Mouse (Mus musculus): ENCODE measurements around the gene Tap1.
"Not testable (repeated sequence)": the region's sequence is repeated elsewhere in the genome, so short reads cannot be mapped to it uniquely, and the experiment has no call there.

Gene Tap1

DNA sequence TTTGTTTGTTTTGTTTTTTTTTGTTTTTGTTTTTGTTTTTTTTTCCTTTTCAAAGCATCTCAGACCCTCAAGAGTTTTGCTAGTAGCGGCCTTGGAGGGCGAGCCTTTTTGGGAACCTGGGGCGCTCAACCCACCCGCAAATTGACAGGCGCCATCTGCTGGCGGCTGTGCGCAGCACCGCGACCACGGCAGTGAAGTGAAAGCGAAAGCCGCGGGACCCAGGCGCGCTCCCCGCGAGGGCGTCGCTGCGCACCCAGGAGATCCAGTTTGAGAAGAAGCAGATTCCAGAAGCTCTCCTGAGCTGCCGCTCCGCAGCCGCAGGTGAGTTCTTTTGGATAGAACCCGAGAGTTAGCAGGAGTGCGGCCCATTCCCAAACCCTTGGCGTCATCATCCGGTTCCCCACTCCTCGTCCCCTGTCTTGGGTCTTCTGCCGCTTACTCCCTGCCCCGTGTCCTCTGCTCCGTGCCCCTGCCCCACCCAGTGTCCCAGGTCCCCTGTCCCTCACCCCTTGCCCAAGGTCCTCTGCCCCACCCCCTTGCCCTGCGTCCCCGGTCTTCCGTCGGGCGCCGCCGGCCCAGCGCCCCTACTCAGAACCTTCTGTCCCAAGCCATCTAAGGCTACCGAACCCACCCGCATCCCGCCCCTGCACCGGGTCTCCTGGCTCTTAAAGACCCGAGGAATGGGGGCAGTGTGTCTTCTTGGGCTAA is 17.1 kb downstream of the Tap1 start:
- peak; percentile 89 for DNase-seq (ENCODE audit: low spot score)

DNA sequence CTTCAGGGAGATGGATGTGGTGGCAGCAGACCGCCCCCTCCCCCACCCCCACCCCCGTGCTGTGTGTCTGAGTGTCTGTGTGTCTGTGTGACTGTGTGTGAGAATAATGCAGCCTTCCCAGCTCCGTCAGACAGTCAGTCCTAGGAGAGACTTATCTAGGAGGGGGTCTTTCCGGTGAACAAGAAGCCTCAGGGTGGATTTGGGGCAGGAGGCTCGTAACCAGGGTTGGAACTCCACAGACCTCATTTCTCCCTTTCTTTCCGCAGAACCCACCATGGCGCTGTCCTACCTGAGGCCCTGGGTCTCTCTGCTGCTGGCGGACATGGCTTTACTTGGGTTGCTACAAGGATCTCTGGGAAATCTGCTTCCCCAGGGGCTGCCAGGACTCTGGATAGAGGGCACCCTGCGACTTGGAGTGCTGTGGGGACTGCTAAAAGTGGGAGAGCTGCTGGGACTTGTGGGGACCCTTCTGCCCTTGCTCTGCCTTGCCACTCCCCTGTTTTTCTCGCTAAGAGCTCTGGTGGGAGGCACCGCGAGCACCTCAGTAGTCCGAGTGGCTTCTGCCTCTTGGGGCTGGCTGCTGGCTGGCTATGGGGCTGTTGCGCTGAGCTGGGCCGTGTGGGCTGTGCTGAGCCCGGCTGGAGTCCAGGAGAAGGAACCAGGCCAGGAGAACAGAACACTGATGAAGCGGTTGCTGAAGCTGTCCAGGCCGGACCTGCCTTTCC is 17.8 kb downstream of the Tap1 start:
- peak; percentile 47 for DNase-seq (ENCODE audit: low spot score)

DNA sequence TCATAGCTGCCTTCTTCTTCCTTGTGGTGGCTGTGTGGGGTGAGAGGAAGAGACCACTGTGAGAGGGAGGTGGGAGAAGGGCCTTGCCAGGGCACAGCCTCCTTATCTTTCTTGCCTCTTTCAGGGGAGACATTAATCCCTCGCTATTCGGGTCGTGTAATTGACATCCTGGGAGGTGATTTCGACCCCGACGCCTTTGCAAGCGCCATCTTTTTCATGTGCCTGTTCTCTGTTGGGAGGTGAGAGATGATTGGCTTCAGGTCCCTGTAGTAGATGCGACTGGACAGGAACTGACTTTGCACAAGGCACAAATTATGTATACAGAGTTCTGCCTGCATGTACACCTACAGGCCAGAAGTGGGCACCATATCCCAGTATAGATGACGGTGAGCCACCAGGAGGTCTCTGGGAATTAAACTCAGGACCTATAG is 18.4 kb downstream of the Tap1 start:
- no peak for DNase-seq (ENCODE audit: low spot score)

DNA sequence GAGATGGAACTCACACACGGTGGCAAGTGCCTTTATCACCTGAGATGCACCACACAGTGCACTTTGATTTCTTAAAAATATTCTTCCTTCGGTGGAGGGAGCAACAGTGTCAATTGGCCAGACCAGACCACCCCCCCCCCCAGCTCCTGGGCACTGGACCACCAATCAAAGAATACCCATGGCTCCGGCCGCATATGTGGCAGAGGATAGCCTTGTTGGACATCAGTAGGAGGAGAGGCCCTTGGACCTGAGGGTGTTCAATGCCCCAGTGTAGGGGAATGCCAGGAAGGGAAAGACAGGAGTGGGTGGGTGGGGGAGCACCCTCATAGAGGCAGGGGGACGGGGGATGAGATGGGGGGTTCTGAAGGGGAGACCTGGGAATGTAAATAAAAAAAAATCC is 19.4 kb downstream of the Tap1 start:
- DNase-seq (ENCODE audit: low spot score), result no peak

DNA sequence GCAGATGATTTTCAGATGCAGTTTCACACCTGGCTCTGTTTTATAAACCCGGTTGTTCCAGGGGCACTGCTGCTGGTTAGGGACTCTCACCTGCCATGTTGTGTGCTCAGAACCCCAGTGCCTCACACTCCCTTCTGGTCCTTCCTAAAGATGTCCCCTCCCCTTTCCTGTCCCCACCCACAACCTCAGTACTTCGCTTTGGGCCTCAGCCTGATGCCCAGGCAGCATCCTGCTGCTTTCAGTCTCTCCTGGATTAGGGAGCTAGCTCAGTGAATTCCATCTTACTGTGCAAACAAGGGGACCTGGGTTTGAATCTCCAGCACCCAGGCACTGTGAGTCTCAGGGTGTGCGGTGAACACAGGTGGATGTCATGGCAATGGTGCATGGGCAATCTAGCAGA is 20.1 kb downstream of the Tap1 start:
- no peak for DNase-seq (ENCODE audit: low spot score)

DNA sequence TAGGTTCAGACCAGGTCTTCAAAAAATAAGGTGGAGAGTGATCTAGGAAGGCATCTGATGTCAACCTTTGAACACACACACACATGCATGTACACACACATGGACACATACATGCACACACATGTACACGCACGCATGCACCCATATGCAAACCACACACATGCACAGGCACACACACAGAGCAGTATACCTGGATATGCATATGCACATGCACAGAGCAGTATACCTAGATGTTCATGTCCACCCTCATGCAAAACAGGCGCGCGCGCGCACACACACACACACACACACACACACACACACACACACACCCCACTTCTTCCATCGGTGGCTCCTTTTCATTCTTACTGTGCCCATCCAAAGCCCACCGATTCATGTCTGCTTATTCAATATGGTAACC is 20.5 kb downstream of the Tap1 start:
- DNase-seq (ENCODE audit: low spot score), result no peak

DNA sequence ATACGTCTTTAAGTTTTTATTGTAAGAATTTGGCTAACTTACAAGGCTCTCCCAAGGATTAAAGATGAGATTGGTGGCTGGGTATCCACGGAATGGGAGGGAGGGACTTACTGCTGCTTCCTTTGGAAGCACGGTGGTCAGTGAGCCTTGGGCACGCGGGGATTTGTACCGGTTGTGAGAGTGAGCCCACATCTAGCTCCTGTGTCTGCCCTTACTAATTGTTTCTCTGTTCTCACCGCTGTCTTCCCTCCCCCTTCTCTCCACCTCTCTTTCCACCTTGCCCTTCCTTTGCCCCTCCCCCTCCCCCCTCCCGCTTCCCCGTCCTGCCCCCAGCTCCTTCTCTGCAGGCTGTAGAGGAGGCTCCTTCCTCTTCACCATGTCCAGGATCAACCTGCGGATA is 21.1 kb downstream of the Tap1 start:
- no peak for DNase-seq (ENCODE audit: low spot score)

DNA sequence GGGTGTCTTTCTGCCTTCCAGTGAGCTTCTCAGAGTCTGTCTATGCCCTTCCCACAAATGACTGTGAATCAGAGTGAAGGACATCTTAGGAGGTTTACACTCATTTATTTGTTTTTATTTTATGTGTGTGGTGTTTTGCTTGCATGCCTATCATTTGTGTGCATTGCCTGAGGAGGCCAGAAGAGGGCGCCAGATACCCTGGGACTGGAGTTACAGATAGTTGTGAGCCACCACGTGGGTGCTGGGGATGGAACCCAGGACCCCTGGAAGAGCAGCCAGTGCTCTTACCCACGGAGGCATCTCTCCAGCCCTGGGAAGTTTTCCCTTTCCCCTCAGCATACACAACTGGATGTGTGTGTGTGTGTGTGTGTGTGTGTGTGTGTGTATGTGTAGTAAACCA is 22.3 kb downstream of the Tap1 start:
- DNase-seq (ENCODE audit: low spot score), result no peak

DNA sequence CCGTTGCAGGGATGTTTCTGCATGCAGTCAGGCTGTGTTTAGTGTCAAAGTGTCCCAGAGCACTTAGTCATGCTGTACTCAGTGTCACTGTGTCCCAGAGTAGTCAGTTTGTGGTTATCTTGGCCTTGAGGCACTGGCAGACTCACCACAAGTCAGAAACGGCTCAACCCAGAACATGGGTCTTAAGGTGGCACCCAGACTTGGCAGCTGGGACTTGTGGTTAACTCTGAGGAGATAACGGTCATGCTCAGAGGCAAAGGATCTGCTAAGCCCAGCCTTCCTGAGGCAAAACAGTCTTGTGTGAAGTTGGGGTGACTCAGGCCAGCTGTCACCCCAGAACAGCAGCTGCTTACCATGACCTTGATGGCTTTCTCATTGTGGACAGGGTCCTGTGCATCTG is 23.2 kb downstream of the Tap1 start:
- DNase-seq (ENCODE audit: low spot score), result no peak

DNA sequence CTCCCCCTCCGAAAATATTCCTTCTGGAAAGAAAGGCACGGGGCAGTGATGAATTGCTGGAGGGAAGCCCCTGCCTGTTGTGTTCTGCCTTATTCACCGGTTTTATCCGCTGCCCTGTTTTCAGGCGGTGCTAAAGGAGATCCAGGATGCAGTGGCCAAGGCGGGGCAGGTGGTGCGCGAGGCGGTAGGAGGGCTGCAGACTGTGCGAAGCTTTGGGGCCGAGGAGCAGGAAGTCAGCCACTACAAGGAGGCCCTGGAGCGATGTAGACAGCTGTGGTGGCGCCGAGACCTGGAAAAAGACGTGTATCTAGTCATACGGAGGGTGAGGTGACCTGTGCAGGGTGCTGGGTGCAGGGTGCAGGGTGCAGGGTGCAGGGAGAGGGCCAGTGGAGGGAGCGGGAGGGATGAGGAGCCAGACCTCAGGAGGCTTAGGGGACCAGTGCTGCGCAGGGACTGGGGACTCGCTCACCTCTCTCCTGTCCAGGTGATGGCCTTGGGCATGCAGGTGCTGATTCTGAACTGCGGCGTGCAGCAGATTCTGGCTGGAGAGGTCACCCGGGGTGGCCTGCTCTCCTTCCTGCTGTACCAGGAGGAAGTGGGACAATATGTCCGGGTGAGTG is 24.5 kb downstream of the Tap1 start:
- DNase-seq (ENCODE audit: low spot score), result no peak

DNA sequence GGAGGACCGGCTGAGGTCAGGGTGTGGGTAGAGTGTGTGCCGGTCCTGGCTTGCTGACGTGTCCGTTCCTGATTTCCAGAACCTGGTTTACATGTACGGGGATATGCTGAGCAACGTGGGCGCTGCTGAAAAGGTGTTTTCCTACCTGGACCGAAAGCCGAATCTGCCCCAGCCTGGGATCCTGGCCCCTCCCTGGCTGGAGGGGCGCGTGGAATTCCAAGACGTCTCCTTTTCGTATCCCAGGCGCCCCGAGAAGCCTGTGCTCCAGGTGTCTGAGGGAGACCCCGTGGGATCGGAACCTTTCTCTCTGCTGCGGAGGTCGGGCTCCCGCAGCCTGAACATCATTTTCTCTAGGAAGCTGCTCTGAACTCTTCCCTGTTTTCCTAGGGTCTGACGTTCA is 26.6 kb downstream of the Tap1 start:
- no peak for DNase-seq (ENCODE audit: low spot score)

DNA sequence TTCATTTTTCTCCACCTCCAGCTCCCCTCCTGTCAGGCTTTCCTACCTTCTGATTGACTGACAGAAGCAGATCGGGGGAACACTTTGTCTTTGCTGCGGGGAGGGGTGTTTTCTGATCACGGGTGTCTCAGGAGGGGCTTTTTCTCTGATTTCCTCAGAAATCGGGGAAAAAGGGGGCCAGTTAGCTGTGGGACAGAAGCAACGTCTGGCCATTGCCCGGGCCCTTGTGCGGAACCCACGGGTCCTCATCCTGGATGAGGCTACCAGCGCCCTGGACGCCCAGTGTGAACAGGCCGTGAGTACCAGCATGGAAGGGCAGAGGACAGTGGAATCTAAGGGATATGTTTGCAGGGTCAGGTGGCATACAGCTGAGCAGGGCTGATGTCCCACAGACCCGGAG is 27.8 kb downstream of the Tap1 start:
- DNase-seq (ENCODE audit: low spot score), result no peak

DNA sequence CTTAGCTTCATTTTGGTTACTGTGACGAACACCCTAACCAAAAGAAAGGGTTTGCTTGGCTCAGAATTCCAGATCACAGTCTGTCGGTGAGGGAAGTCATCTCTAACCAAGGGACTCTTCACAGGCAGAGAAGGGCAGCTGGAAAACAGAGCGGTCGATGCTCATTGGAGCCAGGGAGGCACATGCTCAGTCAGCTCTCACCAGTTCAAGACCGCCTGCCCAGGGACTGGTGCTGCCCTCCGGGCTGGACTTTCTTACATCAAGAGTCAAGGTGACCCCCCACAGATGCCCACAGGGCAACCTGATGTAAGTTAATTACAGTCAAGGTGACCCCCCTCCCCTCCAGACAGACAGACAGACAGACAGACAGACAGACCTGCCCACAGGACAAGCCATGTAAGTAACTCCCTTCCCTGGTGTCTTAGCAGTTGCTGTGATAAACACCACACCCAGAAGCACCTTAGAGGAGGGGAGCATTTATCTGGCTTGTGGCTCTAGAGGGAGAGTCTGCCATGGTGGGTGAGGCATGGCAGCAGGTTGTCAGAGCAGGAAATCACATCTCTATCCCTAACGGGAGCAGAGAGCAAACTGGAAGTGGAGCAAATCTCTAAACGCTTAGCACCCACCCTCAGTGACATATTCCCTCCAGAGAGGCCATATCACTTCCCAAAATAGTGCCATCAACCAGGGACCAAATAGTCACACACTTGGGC is 30.0 kb downstream of the Tap1 start:
- DNase-seq (ENCODE audit: low spot score), result no peak

DNA sequence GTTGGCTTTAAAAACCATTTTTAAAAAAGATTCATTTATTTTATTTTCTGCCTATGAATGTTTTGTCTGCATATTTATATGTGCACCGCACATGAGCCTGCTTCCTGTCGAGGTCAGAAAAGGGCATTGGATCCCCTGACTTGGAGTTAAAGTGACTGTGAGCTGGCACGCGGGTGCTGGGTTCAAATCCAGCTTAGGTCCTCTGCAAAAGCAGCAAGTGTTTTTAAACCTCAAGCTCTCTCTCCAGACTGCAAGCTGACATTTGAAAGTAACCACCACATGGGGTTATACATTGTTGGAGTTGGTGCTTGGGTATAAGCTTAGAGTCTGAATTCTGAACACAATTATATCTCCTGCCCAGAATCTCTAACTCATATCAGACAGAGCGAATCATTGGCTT is 30.6 kb downstream of the Tap1 start:
- DNase-seq (ENCODE audit: low spot score), result no peak

DNA sequence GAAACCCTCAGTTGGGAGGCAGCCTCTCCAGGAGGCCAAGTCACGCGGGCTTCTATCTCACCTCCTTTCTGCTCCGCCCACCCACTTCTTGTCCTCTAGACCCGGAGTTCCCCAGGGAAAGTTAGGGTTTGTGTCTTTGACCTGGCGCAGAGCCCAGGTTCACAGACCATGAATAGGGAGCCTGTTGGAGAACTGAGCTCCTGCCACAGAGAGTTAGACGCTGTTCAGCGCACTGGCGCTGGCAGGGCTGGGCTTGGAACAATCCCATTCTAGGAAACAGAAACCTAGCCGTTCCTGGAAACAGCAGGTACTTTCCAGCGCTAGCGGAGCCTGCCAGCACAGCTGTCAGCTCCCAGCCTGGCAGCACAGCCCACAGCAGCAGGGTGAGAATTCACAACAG is 31.3 kb downstream of the Tap1 start:
- peak; percentile 59 for DNase-seq (ENCODE audit: low spot score)

DNA sequence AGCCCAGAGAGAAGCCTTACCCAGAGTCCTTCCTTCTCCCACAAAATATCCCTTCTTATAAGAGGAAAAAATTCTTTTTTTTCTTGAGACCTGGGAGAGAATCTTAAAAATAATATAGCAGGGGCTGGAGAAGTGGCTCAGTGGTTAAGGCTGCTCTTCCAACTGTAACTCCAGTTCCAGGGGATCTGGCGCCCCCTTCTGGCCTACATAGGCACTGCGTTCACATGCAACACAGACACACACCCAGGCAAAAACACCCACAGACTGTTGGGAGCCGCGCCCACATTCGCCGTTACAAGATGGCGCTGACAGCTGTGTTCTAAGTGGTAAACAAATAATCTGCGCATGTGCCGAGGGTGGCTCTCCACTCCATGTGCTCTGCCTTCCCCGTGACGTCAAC is 31.7 kb downstream of the Tap1 start:
- peak; percentile 39 for DNase-seq (ENCODE audit: low spot score)

DNA sequence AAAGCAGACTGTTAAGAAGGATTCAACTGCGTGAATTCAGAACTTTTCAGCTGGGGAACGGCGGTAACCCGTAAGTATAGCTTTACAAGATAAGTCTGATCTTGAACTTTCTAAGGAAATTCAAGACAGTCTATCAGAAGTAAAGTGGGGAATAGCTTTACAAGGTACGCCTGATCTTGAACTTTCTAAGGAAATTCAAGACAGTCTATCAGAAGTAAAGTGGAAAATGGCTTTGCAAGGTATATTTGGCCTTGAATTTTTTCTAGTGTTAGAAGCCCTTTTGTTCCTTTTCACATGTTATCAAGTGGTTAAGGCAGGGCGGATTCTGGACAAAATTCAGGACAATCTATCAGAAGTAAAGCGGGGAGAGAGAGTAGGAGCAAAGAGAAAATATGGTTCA is 32.4 kb downstream of the Tap1 start:
- not testable (repeated sequence) for DNase-seq (ENCODE audit: low spot score)

DNA sequence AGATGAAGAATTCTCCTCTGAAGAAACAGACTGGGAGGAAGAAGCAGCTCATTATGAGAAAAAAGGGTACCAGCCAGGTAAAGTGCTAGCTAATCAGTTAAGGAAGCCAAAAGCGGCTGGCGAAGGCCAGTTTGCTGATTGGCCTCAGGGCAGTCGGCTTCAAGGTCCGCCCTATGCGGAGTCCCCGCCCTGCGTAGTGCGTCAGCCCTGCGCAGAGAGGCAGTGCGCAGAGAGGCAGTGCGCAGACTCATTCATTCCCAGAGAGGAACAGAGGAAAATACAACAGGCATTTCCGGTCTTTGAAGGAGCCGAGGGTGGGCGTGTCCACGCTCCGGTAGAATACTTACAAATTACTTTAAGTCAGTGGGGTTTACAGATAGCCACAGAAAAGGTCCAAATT is 33.0 kb downstream of the Tap1 start:
- not testable (repeated sequence) for DNase-seq (ENCODE audit: low spot score)

DNA sequence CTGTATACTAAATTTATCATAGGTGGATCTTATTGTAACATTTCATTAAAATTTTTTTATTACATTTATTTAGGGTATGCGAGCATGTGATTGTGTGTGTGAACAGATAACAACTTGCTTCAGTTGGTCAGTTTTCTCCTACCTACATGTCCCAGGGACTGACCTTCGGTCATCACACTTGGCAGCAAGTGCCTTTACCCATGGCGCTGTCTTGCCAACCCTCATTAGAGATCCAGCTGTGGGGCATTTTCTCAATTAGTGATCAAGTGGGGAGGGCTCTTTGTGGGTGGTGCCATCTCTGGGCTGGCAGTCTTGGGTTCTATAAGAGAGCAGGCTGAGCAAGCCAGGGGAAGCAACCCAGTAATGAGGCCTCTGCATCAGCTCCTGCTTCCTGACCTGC is 37.5 kb downstream of the Tap1 start:
- DNase-seq (ENCODE audit: low spot score), result no peak

DNA sequence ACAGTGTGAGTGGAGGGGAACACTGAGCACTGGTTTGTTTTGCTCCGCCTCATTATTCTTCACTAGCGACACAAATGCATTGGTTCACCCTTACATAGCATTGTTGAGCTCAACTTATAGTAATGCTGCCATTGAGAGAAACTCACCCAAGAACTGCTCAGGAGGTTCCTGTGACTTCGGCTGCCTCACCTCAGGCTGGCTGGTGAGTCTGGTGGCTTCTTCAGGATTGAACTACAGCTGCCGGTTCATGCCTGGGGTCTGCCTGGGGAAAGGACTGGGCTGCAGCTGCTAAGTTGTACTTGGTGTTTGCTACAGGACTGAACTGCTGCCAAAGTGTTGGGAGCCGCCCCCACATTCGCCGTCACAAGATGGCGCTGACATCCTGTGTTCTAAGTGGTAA is 38.1 kb downstream of the Tap1 start:
- no peak for DNase-seq (ENCODE audit: low spot score)

DNA sequence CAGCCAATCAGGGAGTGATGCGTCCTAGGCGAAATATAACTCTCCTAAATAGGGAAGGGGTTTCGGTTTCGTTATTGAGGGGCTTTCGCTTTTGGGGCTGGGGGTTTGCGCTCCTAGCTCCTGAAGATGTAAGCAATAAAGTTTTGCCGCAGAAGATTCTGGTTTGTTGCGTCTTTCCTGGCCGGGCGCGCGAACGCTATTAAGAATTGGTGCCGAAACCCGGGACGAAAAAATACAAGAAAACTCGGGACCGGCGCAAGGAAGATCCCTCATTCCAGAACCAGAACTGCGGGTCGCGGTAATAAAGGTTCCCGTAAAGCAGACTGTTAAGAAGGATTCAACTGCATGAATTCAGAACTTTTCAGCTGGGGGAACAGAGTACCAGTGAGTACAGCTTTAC is 38.6 kb downstream of the Tap1 start:
- DNase-seq (ENCODE audit: low spot score), result not testable (repeated sequence)

DNA sequence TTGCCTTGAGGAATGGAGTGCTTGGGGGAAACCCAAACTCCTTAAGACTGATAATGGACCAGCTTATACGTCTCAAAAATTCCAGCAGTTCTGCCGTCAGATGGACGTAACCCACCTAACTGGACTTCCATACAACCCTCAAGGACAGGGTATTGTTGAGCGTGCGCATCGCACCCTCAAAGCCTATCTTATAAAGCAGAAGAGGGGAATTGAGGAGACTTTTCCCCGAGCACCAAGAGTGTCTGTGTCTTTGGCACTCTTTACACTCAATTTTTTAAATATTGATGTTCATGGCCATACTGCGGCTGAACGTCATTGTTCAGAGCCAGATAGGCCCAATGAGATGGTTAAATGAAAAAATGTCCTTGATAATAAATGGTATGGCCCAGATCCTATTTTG is 43.6 kb downstream of the Tap1 start:
- DNase-seq (ENCODE audit: low spot score), result not testable (repeated sequence)

DNA sequence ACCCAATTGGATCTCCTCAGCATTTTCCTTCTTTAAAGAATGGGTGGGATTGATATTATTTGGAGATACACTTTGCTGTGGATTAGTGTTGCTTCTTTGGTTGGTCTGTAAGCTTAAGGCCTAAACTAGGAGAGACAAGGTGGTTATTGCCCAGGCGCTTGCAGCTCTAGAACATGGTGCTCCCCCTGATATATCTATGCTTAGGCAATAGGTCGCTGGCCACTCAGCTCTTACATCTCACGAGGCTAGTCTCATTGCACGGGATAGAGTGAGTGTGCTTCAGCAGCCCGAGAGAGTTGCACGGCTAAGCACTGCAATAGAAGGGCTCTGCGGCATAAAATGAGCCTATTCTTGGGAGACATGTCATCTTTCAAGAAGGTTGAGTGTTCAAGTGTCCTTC is 44.7 kb downstream of the Tap1 start:
- not testable (repeated sequence) for DNase-seq (ENCODE audit: low spot score)
